Mouse (Mus musculus) kidney, postnatal 0 days (tissue): ENCODE measurements at regions not wholly inside any gene's neighbourhood (a gene's known extent, or its start where the extent isn't known, plus 50 kb on each side); places are given as distances from the start of the nearest gene placed in this dataset.

Source experiments
- ATAC-seq: fragments of 200-750 bp; cut with Nextera tagmentation; replicated peaks from 2 replicates; pipeline ENCODE4 v1.8.0; 2017; ENCODE audit warnings: low read depth, moderate number of reproducible peaks, moderate TSS enrichment, moderate library complexity; ENCODE audit not compliant: low FRiP score
- DNase-seq: peaks from one replicate; pipeline ENCODE4 v3.0.0-alpha.2; 2016; ENCODE audit warnings: low spot score
- H3K27ac ChIP-seq: fragments of 300-500 bp; sonication (generic); 2 replicates; pipeline ENCODE4 v1.5.1; 2014; ENCODE audit warnings: mild to moderate bottlenecking
- H3K27me3 ChIP-seq: fragments of 300-500 bp; sonication (generic); 2 replicates; pipeline ENCODE4 v1.6.1; 2014; ENCODE audit warnings: low read length, mixed read lengths; ENCODE audit not compliant: insufficient read depth
- H3K36me3 ChIP-seq: fragments of 300-500 bp; sonication (generic); 2 replicates; pipeline ENCODE4 v1.6.1; 2014; ENCODE audit warnings: low read length, mixed read lengths; ENCODE audit not compliant: insufficient read depth
- H3K4me1 ChIP-seq: fragments of 300-500 bp; sonication (generic); replicated peaks from 2 replicates; pipeline ENCODE4 v1.6.1; 2014; ENCODE audit warnings: antibody characterized with exemption, low read length, mixed read lengths; ENCODE audit not compliant: insufficient read depth
- H3K4me2 ChIP-seq: fragments of 300-500 bp; sonication (generic); 2 replicates; pipeline ENCODE4 v1.6.1; 2014; ENCODE audit warnings: mild to moderate bottlenecking, low read length, moderate library complexity, mixed read lengths
- H3K4me3 ChIP-seq: fragments of 300-500 bp; sonication (generic); replicated peaks from 2 replicates; pipeline ENCODE4 v1.5.1; 2014; ENCODE audit warnings: low read depth, low read length
- H3K9ac ChIP-seq: fragments of 300-500 bp; sonication (generic); 2 replicates; pipeline ENCODE4 v1.6.1; 2014; ENCODE audit warnings: low read depth, low read length
- H3K9me3 ChIP-seq: fragments of 300-500 bp; sonication (generic); replicated peaks from 2 replicates; pipeline ENCODE4 v1.6.1; 2016; ENCODE audit warnings: low read length, inconsistent platforms, mixed read lengths
- CTCF ChIP-seq: IDR thresholded peaks from 2 replicates; pipeline ENCODE4 v1.5.1; 2016; ENCODE audit warnings: antibody characterized with exemption, low read depth, mild to moderate bottlenecking, moderate library complexity
- WGBS: fragments of 180-500 bp; shearing (Covaris S2); extraction: QIAGEN DNeasy Blood & Tissue Kit; methylation state at CpG from one replicate; pipeline ENCODE4 v1.1.7; 2014; 5-methylcytosine and 5-hydroxymethylcytosine counted together

DNA sequence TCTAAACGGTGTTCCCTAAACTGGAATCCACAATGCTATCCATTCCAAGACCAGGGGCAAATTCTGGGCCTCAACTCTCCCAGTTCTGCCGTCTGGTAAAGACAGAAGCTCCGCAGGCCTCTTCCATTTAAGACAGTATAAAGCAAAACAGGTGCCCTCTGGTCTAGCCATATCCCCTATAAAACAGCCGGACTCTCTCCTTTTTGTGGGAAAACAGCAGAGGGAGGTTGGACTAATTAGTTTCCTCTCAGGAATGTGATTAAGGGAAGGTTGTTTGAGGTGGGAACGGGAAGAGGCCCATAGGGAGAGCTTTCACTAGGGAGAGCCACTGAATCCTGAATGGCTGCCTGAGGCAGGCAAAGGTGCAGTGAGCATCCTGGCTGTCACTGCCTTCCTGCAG lies 226.9 kb downstream of the Slc4a3 start:
- H3K36me3 ChIP-seq, result no peaks in the 10 kb centered on the region
- no peaks in the 10 kb centered on the region for H3K4me1 ChIP-seq
- no peak overlapping the region for H3K4me3 ChIP-seq
- H3K9ac ChIP-seq, result no peak overlapping the region
- H3K9me3 ChIP-seq, result no peaks in the 10 kb centered on the region
- no peak for DNase-seq
- H3K4me2 ChIP-seq, result no peak overlapping the region
- no peak overlapping the region for H3K27ac ChIP-seq
- H3K27me3 ChIP-seq, result no peaks in the 10 kb centered on the region
- no peak for ATAC-seq
- 55% methylated on average over 5 of the region's 5 CpGs for WGBS
- no peak for TF ChIP-seq CTCF

DNA sequence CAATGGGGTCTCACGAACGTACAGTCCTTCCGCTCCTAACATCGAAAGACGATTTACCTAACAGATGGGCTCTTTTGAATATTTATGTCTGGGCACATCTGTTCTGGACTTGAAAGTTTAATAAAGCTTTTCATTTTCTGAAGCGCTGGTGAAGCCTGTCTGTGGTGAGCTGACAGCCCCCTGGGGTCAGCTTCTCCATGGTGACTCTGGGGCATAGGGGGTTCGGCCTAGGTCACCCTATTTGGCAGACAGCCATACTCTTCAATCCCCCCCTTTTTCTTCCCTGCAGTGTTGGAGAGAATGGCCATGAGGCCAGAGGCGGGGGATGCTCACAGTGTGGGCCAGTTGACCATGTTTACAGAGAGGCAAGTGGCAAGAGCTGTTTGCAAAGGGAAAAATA lies 232.8 kb downstream of the Slc4a3 start:
- Histone ChIP-seq H3K9ac (no peak overlapping the region), H3K9me3 (no peaks in the 10 kb centered on the region), H3K27me3 (no peaks in the 10 kb centered on the region), H3K4me1 (no peaks in the 10 kb centered on the region), H3K36me3 (no peaks in the 10 kb centered on the region), H3K27ac (no peak overlapping the region), H3K4me3 (no peak overlapping the region), H3K4me2 (no peak overlapping the region)
- no peak for DNase-seq
- no peak for ATAC-seq
- WGBS, result 79% methylated on average over 8 of the region's 8 CpGs
- TF ChIP-seq CTCF, result no peak

DNA sequence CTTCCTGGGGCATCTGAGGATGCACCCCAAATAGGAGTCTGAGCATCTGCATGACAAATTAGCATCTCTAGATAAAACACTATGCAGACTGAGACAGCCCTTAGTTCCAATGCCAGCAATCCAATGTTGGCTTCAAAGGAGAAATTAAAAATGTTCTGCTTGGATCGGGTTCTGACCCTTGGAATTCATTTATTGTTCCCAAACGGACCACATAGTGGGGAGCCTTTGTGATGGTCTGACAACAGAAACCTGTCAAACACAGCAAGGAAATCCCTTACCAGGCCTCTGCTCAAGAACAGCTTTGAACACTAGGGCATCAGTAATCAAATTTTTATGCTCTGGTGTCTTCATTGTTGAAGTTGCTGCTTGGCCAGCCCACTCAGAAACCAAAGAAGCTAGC lies 237.1 kb downstream of the Slc4a3 start:
- no peak overlapping the region for H3K27ac ChIP-seq
- H3K9ac ChIP-seq, result no peak overlapping the region
- no peak for ATAC-seq
- H3K27me3 ChIP-seq, result no peaks in the 10 kb centered on the region
- no peak for TF ChIP-seq CTCF
- WGBS, result 67% methylated on average over 2 of the region's 2 CpGs
- DNase-seq, result no peak
- no peaks in the 10 kb centered on the region for H3K4me1 ChIP-seq
- no peak overlapping the region for H3K4me2 ChIP-seq
- H3K4me3 ChIP-seq, result no peak overlapping the region
- H3K9me3 ChIP-seq, result no peaks in the 10 kb centered on the region
- H3K36me3 ChIP-seq, result no peaks in the 10 kb centered on the region

DNA sequence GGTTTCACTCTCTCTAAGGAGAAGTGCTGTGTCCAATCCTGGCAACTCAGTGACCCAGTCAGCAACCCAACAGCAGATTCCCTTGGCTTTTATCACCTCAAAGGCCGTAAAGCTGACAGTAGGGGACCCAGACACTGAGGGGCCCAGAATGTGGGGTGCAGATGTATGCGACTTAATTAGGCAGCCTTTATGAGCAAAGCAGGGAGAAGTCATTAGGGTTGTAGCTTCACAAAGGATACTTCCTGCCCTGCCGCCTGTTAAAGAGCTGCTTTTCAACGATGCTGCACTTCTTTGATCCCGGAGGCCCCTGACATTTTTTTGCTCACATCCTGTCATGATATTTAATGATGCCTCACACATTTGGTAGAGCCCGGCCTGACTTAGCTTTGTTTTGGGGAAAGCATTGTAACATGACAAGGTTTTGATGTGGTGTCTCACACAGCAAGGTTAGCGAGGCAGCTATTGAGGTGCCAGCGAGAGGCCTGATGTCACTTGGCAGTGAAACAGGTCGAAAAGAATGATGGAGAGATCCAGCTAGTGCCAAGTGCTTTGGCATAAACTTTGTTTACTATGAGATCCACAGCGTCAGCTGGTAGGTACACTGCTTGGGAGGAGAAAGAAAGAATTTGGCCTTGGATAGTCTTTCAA lies 240.2 kb downstream of the Slc4a3 start:
- no peak overlapping the region for H3K4me3 ChIP-seq
- H3K27ac ChIP-seq, result no peak overlapping the region
- 30% methylated on average over 10 of the region's 10 CpGs for WGBS
- no peaks in the 10 kb centered on the region for H3K9me3 ChIP-seq
- no peak overlapping the region for H3K9ac ChIP-seq
- DNase-seq (no peak), ATAC-seq (no peak)
- no peak overlapping the region for H3K4me2 ChIP-seq
- H3K4me1 ChIP-seq, result no peaks in the 10 kb centered on the region
- no peaks in the 10 kb centered on the region for H3K27me3 ChIP-seq
- no peaks in the 10 kb centered on the region for H3K36me3 ChIP-seq
- no peak for TF ChIP-seq CTCF

DNA sequence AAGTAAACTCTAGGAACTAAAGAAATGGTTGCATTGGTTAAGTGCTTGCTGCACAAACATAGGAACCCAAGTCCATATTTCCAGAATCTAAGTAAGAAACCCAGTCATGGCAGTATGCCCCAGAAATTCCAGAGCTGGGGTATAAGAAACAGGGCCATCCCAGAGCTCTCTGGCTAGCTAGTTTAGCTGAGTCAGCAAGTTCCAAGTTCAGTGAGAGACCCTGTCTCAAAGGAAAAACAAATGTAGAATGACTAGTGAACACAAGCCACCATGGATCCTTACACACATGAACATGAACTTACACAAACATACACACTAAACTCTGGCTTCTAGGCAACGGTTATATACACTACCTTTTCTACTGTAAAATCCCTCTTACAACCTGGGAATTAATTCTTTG lies 245.4 kb downstream of the Slc4a3 start:
- Histone ChIP-seq H3K9me3 (no peaks in the 10 kb centered on the region), H3K4me3 (no peak overlapping the region), H3K9ac (no peak overlapping the region), H3K27me3 (no peaks in the 10 kb centered on the region), H3K27ac (no peak overlapping the region), H3K4me1 (no peaks in the 10 kb centered on the region), H3K36me3 (no peaks in the 10 kb centered on the region), H3K4me2 (no peak overlapping the region)
- ATAC-seq (no peak), DNase-seq (no peak)
- TF ChIP-seq CTCF, result no peak
- 81% methylated on average over 1 of the region's 1 CpGs for WGBS

DNA sequence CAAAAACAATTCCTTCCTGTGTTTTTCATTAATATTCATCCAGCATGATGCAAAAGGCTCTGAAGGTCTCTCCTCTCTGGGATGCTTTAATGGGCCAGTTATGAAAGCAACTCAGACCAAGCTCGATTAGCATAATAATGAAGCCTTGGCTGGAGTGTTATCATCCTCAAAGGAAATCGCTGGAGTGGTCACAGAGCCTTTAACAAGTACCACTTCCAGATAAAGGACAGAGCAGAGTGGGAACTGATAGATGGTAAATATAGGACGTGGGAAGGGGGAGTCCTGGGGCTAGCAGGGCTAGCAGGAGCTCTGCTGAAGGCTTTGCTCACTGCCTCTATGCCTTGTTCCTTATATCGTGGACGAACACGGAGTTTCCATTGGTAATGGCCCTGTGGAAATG lies 251.7 kb downstream of the Slc4a3 start:
- no peak overlapping the region for H3K27ac ChIP-seq
- H3K36me3 ChIP-seq, result no peaks in the 10 kb centered on the region
- DNase-seq (no peak), ATAC-seq (no peak)
- no peak for TF ChIP-seq CTCF
- H3K27me3 ChIP-seq, result no peaks in the 10 kb centered on the region
- 67% methylated on average over 6 of the region's 6 CpGs for WGBS
- H3K4me1 ChIP-seq, result no peaks in the 10 kb centered on the region
- H3K9me3 ChIP-seq, result no peaks in the 10 kb centered on the region
- H3K4me2 ChIP-seq, result no peak overlapping the region
- H3K9ac ChIP-seq, result no peak overlapping the region
- no peak overlapping the region for H3K4me3 ChIP-seq
